Mouse (Mus musculus): Measurements from ENCODE around the gene Tap2.
A peak's percentile ranks its signal among the peaks of the same experiment; 100 is the strongest.

Gene Tap2

GRCm38 (mm10) chr17:34249878-34250277, 46.6 kb downstream of the Tap2 start:
- peak; percentile 41 to 70 for DNase-seq (ENCODE audit: low spot score in 2 of 2)

GRCm38 (mm10) chr17:34251666-34252065, 48.3 kb downstream of the Tap2 start:
- DNase-seq (ENCODE audit: low spot score in 2 of 2): peak in 1 of 2 experiments; percentile 53

GRCm38 (mm10) chr17:34256501-34256900, 53.2 kb downstream of the Tap2 start:
- DNase-seq (ENCODE audit: low spot score in 2 of 2): no peak

GRCm38 (mm10) chr17:34257594-34258375, 54.5 kb downstream of the Tap2 start, which contains the start of gene H2-Ab1:
Gene H2-Ab1, plus strand, starts transcription at chr17:34257689.
- peak; percentile 83 to 93 for DNase-seq (ENCODE audit: low spot score in 2 of 2)

GRCm38 (mm10) chr17:34260551-34260950, 57.2 kb downstream of the Tap2 start:
- DNase-seq (ENCODE audit: low spot score in 2 of 2): no peak

- DNase-seq (ENCODE audit: low spot score in 2 of 2): peak; percentile 59 to 70
Measured at GRCm38 (mm10) chr17:34261502-34261901, 58.2 kb downstream of the Tap2 start.

GRCm38 (mm10) chr17:34263068-34263467, 59.7 kb downstream of the Tap2 start:
- peak; percentile 70 to 81 for DNase-seq (ENCODE audit: low spot score in 2 of 2)

- DNase-seq (ENCODE audit: low spot score in 2 of 2): peak in 1 of 2 experiments; percentile 48
Measured at GRCm38 (mm10) chr17:34263811-34264371, 60.6 kb downstream of the Tap2 start.

- peak in 1 of 2 experiments; percentile 33 for DNase-seq (ENCODE audit: low spot score in 2 of 2)
Measured at GRCm38 (mm10) chr17:34264452-34265351, 61.4 kb downstream of the Tap2 start.

Data from spleen, postnatal 4 days (tissue).